Mouse (Mus musculus): ENCODE results near the gene Ncam1. TPM values are rescaled to one million over a fixed set of nuclear protein-coding genes. Genes with fewer than 3 reads are reported as not detected.
A peak's percentile ranks its signal among the peaks of the same experiment; 100 is the strongest.

The Ncam1 gene
- polyA plus RNA-seq, 1 experiment from 2014 or later = 373 TPM

DNA sequence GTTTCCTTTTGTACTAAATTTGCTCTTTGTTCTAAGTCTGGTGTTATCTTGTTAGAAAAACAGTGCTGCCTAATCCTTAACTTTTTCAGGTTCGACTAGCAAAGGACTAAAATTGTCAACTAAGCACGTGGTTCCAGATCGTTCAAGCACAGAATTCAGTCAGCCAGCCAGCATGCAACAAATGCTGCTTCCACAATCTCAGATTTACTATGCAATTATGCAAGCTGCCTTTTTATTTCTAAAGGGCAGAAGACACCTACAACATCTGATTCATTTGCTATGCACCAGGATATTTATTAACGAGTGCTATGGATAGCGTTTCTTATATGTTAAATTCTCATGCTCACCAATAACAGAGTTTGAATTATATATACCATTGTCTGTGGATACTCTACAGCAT lies 2.8 kb downstream of the Ncam1 start:
- no peak overlapping the region for H3K27ac ChIP-seq (ENCODE audit: low read depth, low read length)
- 30% methylated on average over 5 of the region's 5 CpGs for WGBS
- peak overlapping the region; percentile 99; the same call in 1 of the 2 replicates for H3K9ac ChIP-seq (replicated peaks; ENCODE audit: low read depth, low read length)
- no peaks in the 10 kb centered on the region for H3K36me3 ChIP-seq (ENCODE audit: control insufficient read depth, insufficient read depth, low read length)
- peak overlapping the region; percentile 97 for H3K4me3 ChIP-seq (ENCODE audit: low read depth, low read length)
- H3K27me3 ChIP-seq (ENCODE audit: control insufficient read depth, insufficient read depth, low read length) = no peaks in the 10 kb centered on the region
- peaks cover 33% of the 10 kb centered on the region for H3K4me1 ChIP-seq (ENCODE audit: control insufficient read depth, insufficient read depth, low read length)
- no peaks in the 10 kb centered on the region for H3K9me3 ChIP-seq (ENCODE audit: control insufficient read depth, low read length)
- peak overlapping the region; percentile 79 for H3K4me2 ChIP-seq (ENCODE audit: low read depth, low read length)
- no peak for ATAC-seq (ENCODE audit: low read depth)

DNA sequence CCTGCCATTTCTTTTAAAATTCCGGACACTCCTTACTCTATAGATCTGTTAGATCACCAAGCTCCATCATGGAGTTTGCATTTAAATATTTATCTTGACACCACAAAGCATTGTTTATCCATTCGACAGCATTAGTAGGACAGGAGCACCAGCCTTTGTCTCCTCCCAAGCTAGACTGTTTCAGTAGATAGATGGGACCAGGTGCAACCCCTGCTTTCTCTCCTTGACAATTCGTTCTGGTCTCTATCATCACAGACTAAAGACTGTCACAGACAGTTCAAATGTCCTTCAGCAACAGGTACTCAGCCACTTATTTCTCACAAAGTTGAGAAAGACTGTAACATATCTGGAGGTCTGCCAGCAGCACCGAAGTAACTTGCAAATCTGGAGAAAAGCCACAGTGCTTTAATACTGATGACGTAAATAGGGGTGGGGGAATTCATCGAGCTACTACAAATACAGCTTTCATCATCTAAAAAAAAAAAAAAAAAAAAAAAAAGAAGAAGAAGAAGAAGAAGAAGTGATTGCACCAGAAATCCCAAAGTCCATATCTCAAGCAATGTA lies 4.7 kb downstream of the Ncam1 start:
- WGBS = 36% methylated on average over 6 of the region's 6 CpGs

DNA sequence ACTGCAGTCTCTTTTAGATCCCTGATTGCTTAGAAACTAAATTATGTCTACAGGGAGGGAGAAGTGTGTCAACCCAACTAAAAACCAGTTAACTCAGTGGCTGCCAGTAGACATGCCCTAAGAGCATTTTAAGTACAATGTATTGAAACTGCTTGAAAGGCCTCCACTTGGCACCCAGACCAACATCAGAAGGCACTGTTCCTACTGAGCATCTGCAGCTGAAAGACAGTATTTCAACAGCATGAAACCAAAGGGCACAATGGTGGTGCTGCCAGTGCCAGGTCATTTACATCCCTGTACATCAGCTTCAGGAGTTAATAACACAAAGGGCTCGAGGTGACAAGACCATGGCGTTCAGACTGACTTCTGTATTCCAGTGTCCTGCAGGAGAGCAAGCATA lies 5.5 kb downstream of the Ncam1 start:
- H3K27ac ChIP-seq (ENCODE audit: low read depth, low read length) = no peak overlapping the region
- peaks cover 38% of the 10 kb centered on the region for H3K4me1 ChIP-seq (ENCODE audit: control insufficient read depth, insufficient read depth, low read length)
- ATAC-seq (ENCODE audit: low read depth) = no peak
- no peaks in the 10 kb centered on the region for H3K27me3 ChIP-seq (ENCODE audit: control insufficient read depth, insufficient read depth, low read length)
- WGBS = 32% methylated on average over 2 of the region's 2 CpGs
- H3K9me3 ChIP-seq (ENCODE audit: control insufficient read depth, low read length) = no peaks in the 10 kb centered on the region
- no peak overlapping the region for H3K4me3 ChIP-seq (ENCODE audit: low read depth, low read length)
- H3K4me2 ChIP-seq (ENCODE audit: low read depth, low read length) = no peak overlapping the region
- no peak overlapping the region for H3K9ac ChIP-seq (replicated peaks; ENCODE audit: low read depth, low read length)
- H3K36me3 ChIP-seq (ENCODE audit: control insufficient read depth, insufficient read depth, low read length) = no peaks in the 10 kb centered on the region

More for the DNA sequence above, 4.7 kb downstream of the Ncam1 start:
- Histone ChIP-seq H3K27me3 (ENCODE audit: control insufficient read depth, insufficient read depth, low read length) (no peaks in the 10 kb centered on the region), H3K9ac (replicated peaks; ENCODE audit: low read depth, low read length) (no peak overlapping the region), H3K27ac (ENCODE audit: low read depth, low read length) (no peak overlapping the region), H3K4me2 (ENCODE audit: low read depth, low read length) (peak overlapping the region; percentile 18; the same call in 1 of the 2 replicates), H3K4me3 (ENCODE audit: low read depth, low read length) (no peak overlapping the region), H3K36me3 (ENCODE audit: control insufficient read depth, insufficient read depth, low read length) (no peaks in the 10 kb centered on the region), H3K4me1 (ENCODE audit: control insufficient read depth, insufficient read depth, low read length) (peaks cover 38% of the 10 kb centered on the region), H3K9me3 (ENCODE audit: control insufficient read depth, low read length) (no peaks in the 10 kb centered on the region)
- no peak for ATAC-seq (ENCODE audit: low read depth)

DNA sequence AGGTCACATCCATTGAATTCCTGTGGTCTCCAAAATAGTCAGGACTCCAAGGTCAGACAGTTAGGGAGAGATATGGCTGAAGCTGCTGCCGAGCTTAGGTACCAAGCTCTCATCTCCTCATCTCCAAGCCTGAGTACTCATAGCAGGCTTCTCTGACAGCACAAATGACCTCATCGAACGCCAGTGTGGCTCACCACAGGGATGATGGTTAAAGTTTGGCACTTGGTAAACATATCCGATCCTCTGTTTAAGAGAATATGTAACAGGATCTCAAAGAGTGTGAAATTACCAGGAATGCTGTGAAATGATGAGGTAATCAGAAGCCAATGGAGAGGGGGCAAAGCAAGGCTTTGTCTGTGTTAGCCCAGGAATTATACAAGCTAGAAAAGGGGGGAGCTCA lies 6.1 kb downstream of the Ncam1 start:
- no peaks in the 10 kb centered on the region for H3K27me3 ChIP-seq (ENCODE audit: control insufficient read depth, insufficient read depth, low read length)
- H3K4me1 ChIP-seq (ENCODE audit: control insufficient read depth, insufficient read depth, low read length) = peaks cover 38% of the 10 kb centered on the region

DNA sequence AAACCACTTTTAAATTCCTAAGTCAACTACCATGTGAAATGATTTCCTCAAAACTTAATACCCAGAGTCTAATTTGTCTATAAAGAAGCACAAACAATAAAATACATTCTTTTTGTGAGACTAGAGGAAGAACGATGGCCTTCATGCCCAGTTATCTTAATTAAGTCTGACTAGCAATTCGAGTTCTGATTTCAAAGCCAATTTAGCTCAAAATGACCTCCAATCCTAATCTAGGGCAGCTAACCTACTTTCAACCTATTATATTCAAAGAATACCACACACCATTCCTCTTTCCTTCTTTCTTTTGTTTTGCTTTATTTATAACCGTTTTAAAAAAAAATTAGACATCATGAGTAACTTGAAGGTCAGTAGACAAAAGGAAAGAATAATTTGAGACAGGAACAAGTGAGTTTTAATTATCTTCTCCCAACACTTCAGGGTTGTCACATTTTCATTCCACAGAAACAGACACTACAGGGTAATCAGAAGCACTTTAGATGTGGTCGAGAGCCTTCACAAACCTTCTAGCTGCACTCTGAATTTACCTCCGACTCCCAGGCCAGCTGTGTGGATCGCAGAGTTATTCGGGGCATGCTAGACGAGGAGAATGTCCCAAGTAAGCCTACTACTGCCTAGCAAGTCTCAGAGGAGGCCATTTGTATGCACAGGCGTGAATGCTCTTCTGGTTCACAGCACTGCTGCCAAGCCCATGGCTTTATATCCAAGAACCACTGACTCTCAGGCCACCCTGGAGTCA lies 17.5 kb downstream of the Ncam1 start:
- H3K9me3 ChIP-seq (ENCODE audit: control insufficient read depth, low read length) = no peaks in the 10 kb centered on the region
- no peak overlapping the region for H3K27ac ChIP-seq (ENCODE audit: low read depth, low read length)
- no peaks in the 10 kb centered on the region for H3K36me3 ChIP-seq (ENCODE audit: control insufficient read depth, insufficient read depth, low read length)
- H3K9ac ChIP-seq (replicated peaks; ENCODE audit: low read depth, low read length) = no peak overlapping the region
- H3K4me3 ChIP-seq (ENCODE audit: low read depth, low read length) = no peak overlapping the region
- H3K4me1 ChIP-seq (ENCODE audit: control insufficient read depth, insufficient read depth, low read length) = peaks cover 15% of the 10 kb centered on the region
- no peak for ATAC-seq (ENCODE audit: low read depth)
- WGBS = 78% methylated on average over 9 of the region's 9 CpGs
- no peaks in the 10 kb centered on the region for H3K27me3 ChIP-seq (ENCODE audit: control insufficient read depth, insufficient read depth, low read length)
- H3K4me2 ChIP-seq (ENCODE audit: low read depth, low read length) = no peak overlapping the region

More for the DNA sequence above, 6.1 kb downstream of the Ncam1 start:
- Histone ChIP-seq H3K27ac (ENCODE audit: low read depth, low read length) (no peak overlapping the region), H3K4me3 (ENCODE audit: low read depth, low read length) (no peak overlapping the region), H3K36me3 (ENCODE audit: control insufficient read depth, insufficient read depth, low read length) (no peaks in the 10 kb centered on the region), H3K4me2 (ENCODE audit: low read depth, low read length) (no peak overlapping the region), H3K9ac (replicated peaks; ENCODE audit: low read depth, low read length) (no peak overlapping the region), H3K9me3 (ENCODE audit: control insufficient read depth, low read length) (no peaks in the 10 kb centered on the region)
- 79% methylated on average over 4 of the region's 4 CpGs for WGBS
- no peak for ATAC-seq (ENCODE audit: low read depth)

DNA sequence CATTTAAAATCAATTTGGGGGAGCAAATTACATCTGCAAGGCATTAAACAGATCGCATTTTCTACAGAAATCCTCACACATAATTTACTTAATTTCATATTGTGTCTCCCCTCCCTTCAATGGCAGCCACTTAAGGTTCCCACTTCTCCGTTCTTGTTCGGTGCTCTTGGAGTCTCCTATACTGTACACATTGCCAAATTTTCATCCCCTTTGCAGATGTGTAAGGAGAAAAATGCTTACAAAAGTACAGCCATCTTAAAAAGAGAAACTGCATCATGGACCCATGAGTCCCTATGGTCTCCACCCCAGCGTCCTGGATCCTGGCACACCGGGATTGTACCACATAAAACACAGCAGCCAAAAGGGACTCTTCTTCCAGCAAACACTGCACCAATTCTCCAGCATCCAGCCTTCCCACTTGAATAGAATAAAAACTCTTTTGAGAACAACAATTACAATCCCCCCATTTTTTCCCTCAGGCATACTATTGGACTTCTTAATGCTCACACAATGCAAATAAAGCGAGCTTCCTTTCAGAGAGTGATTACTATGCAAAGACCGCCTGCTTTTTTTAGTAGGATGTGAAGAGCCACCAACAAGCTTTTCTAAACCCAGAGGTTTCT lies 21.6 kb downstream of the Ncam1 start:
- Histone ChIP-seq H3K9me3 (ENCODE audit: control insufficient read depth, low read length) (no peaks in the 10 kb centered on the region), H3K27me3 (ENCODE audit: control insufficient read depth, insufficient read depth, low read length) (no peaks in the 10 kb centered on the region), H3K4me2 (ENCODE audit: low read depth, low read length) (no peak overlapping the region), H3K4me3 (ENCODE audit: low read depth, low read length) (no peak overlapping the region), H3K4me1 (ENCODE audit: control insufficient read depth, insufficient read depth, low read length) (peaks cover 27% of the 10 kb centered on the region), H3K27ac (ENCODE audit: low read depth, low read length) (no peak overlapping the region), H3K36me3 (ENCODE audit: control insufficient read depth, insufficient read depth, low read length) (no peaks in the 10 kb centered on the region), H3K9ac (replicated peaks; ENCODE audit: low read depth, low read length) (no peak overlapping the region)
- WGBS = 40% methylated on average over 7 of the region's 7 CpGs
- ATAC-seq (ENCODE audit: low read depth) = no peak

DNA sequence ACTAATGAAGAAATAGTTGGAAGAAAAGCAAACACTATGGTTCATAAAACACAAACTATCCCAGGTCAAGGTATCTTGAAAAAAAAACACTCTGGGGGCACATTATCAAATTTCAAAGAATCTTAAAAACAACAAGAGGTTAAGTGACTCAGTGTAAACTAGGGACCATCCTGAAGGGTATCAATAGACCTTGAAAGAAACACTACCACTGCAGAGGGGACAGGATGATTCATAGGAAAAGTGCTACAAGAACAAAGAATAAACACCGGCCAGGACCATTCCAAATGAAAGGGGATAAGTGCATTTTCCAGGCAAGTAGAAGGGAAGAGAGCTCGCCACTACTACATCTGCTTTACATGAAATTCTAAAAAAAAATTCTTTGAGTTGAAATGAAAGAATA lies 32.1 kb downstream of the Ncam1 start:
- ATAC-seq (ENCODE audit: low read depth) = no peak
- H3K9ac ChIP-seq (replicated peaks; ENCODE audit: low read depth, low read length) = no peak overlapping the region
- H3K4me2 ChIP-seq (ENCODE audit: low read depth, low read length) = no peak overlapping the region
- no peaks in the 10 kb centered on the region for H3K4me1 ChIP-seq (ENCODE audit: control insufficient read depth, insufficient read depth, low read length)
- WGBS = 71% methylated on average over 2 of the region's 2 CpGs
- no peak overlapping the region for H3K4me3 ChIP-seq (ENCODE audit: low read depth, low read length)
- H3K36me3 ChIP-seq (ENCODE audit: control insufficient read depth, insufficient read depth, low read length) = no peaks in the 10 kb centered on the region
- H3K9me3 ChIP-seq (ENCODE audit: control insufficient read depth, low read length) = no peaks in the 10 kb centered on the region
- no peak overlapping the region for H3K27ac ChIP-seq (ENCODE audit: low read depth, low read length)
- no peaks in the 10 kb centered on the region for H3K27me3 ChIP-seq (ENCODE audit: control insufficient read depth, insufficient read depth, low read length)

DNA sequence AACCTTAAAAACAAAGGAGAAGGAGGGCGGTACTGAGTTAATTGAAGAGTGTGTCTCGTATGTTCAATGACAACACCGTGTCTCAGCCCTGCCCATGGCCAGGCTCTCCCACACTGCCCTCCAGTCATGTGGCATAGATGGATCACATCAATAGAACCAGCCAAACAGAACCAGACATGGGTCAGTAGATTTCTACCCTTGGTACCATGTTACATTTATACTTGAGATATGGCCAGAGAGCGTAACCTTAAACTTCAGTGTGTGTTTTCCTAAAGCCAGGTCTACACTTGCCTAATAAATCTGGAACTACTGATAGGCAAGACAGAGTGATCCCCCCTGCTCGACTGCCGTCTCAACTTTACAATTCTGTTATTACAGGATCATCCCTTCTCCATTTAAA lies 38.2 kb downstream of the Ncam1 start:
- Histone ChIP-seq H3K4me2 (ENCODE audit: low read depth, low read length) (no peak overlapping the region), H3K9ac (replicated peaks; ENCODE audit: low read depth, low read length) (no peak overlapping the region), H3K27me3 (ENCODE audit: control insufficient read depth, insufficient read depth, low read length) (no peaks in the 10 kb centered on the region), H3K27ac (ENCODE audit: low read depth, low read length) (no peak overlapping the region), H3K9me3 (ENCODE audit: control insufficient read depth, low read length) (no peaks in the 10 kb centered on the region), H3K4me3 (ENCODE audit: low read depth, low read length) (no peak overlapping the region), H3K4me1 (ENCODE audit: control insufficient read depth, insufficient read depth, low read length) (peaks cover 18% of the 10 kb centered on the region), H3K36me3 (ENCODE audit: control insufficient read depth, insufficient read depth, low read length) (no peaks in the 10 kb centered on the region)
- 72% methylated on average over 6 of the region's 6 CpGs for WGBS
- no peak for ATAC-seq (ENCODE audit: low read depth)

DNA sequence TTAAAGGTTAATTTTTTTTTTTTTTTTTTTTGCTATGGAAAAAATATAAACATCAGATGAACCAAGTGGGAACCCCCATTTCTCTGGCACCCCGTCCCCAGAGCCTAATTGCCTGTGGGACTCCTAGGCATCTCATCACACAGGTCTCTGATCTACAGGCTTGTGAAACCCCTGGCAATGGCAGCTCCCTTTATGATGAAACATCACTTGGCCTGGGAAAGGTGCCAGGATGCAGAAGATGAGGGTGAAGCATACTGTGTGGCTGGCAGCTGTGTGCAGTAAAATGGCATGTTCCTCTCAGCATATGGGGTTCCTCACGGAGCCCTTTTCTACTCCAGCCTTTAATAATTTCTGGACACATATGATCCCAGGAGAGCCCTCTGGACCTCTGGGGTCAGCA lies 40.3 kb downstream of the Ncam1 start:
- no peaks in the 10 kb centered on the region for H3K36me3 ChIP-seq (ENCODE audit: control insufficient read depth, insufficient read depth, low read length)
- peak overlapping the region; percentile 45 for H3K27ac ChIP-seq (ENCODE audit: low read depth, low read length)
- H3K27me3 ChIP-seq (ENCODE audit: control insufficient read depth, insufficient read depth, low read length) = no peaks in the 10 kb centered on the region
- ATAC-seq (ENCODE audit: low read depth) = peak; percentile 65; the same call in 1 of the 2 replicates
- peaks cover 37% of the 10 kb centered on the region for H3K4me1 ChIP-seq (ENCODE audit: control insufficient read depth, insufficient read depth, low read length)
- 20% methylated on average over 2 of the region's 2 CpGs for WGBS
- H3K9ac ChIP-seq (replicated peaks; ENCODE audit: low read depth, low read length) = no peak overlapping the region
- peak overlapping the region; percentile 17; the same call in 1 of the 2 replicates for H3K4me2 ChIP-seq (ENCODE audit: low read depth, low read length)
- H3K4me3 ChIP-seq (ENCODE audit: low read depth, low read length) = no peak overlapping the region
- no peaks in the 10 kb centered on the region for H3K9me3 ChIP-seq (ENCODE audit: control insufficient read depth, low read length)

Data from neural tube, embryonic 14.5 days (tissue).